Mouse (Mus musculus): ENCODE data around the gene Gpr19. TPM values are rescaled to one million over a fixed set of nuclear protein-coding genes. Genes with fewer than 3 reads are reported as not detected.

Gene Gpr19
- polyA plus RNA-seq, 1 experiment, result 16.6 TPM

DNA sequence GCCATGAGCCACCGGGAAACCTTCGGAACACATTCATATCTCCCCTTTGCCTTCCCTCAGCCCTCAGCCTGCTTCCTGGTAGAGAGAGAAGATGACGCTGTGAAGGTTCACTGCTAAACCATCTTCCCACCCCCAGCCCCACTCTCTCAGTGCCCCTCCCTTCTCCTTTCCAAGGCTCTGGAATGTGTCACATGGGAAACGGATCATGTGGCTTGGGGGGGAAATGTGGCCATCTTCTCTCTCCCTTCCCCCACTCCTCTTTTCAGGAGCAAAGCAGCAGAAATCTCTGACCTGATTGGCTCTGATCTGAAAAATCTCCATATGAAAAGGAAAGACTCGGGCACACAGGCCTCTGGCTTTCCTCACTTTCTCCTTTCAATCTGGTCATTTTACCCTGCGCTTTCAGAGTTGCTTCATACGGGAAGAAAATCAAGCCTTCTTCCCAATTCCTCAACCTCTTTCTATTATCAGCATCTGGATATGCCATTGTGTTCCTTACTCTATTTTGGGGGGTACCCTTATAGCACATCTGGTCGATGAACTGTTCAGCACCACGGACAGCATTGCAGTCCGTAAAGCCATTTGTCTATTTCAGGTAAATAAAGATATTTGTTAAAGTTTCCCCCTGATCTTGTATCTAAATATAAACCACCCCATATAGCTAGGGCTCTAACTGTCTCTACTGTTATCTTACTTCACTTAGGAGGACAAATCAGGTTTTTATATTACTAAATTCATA is 10.5 kb downstream of the Gpr19 start:
- H3K27ac ChIP-seq (ENCODE audit: control insufficient read depth, insufficient read depth, low read depth, low read length, poor library complexity), result no peak overlapping the region
- H3K4me1 ChIP-seq (ENCODE audit: control insufficient read depth, insufficient read depth, low read length), result no peaks in the 10 kb centered on the region
- WGBS, result 60% methylated on average over 10 of the region's 10 CpGs
- no peak overlapping the region for H3K4me3 ChIP-seq (replicated peaks; ENCODE audit: control insufficient read depth, low read depth, low read length)
- no peak for TF ChIP-seq CTCF (IDR thresholded peaks at IDR 0.05; ENCODE audit: control insufficient read depth, insufficient read depth, low read length)
- TF ChIP-seq POLR2A (IDR thresholded peaks at IDR 0.05; ENCODE audit: borderline replicate concordance, control insufficient read depth, low read depth, low read length), result no peak

DNA sequence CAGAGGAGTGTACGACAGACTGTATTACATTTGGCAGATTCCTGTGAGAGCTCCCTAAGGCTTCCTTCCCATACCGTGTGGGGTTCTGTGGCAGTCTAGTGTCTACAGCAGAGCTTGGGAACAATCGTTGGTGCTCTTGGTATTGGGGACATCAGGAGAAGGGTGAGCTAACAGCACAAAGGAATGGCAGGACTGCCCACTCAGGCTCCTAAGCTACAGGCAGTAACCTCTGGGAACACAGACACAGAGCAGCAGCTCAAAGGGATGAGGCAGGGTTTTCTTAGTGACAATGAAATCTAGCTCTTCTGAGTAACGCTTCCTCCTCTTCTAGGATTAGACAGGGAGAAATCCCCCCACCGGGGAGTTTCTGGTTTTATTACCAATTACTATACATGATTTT is 11.4 kb downstream of the Gpr19 start:
- WGBS, result 71% methylated on average over 5 of the region's 5 CpGs
- H3K4me3 ChIP-seq (replicated peaks; ENCODE audit: control insufficient read depth, low read depth, low read length), result no peak overlapping the region
- no peaks in the 10 kb centered on the region for H3K4me1 ChIP-seq (ENCODE audit: control insufficient read depth, insufficient read depth, low read length)
- no peak for TF ChIP-seq POLR2A (IDR thresholded peaks at IDR 0.05; ENCODE audit: borderline replicate concordance, control insufficient read depth, low read depth, low read length)
- TF ChIP-seq CTCF (IDR thresholded peaks at IDR 0.05; ENCODE audit: control insufficient read depth, insufficient read depth, low read length), result no peak
- no peak overlapping the region for H3K27ac ChIP-seq (ENCODE audit: control insufficient read depth, insufficient read depth, low read depth, low read length, poor library complexity)

DNA sequence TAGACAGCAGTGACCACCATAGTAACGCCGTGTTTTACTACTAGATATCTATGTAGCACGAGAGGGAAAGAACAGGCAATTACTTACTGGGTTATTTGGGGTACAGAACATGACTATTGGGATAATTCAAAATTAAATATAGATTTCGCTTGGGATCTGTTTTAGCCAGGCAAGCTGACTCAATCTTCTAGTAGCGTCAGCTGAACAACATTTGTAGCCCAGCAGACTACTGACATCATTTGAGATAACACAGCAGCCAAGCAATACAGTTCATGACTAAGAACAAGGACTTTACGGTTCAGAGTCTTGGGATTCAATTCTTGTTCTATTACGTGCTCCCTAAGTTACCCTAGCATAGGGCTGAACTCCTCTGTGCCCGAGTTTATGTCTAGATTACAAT is 11.9 kb downstream of the Gpr19 start:
- 89% methylated on average over 8 of the region's 8 CpGs for WGBS
- Histone ChIP-seq H3K4me1 (ENCODE audit: control insufficient read depth, insufficient read depth, low read length) (no peaks in the 10 kb centered on the region), H3K27ac (ENCODE audit: control insufficient read depth, insufficient read depth, low read depth, low read length, poor library complexity) (no peak overlapping the region), H3K4me3 (replicated peaks; ENCODE audit: control insufficient read depth, low read depth, low read length) (no peak overlapping the region)
- TF ChIP-seq CTCF (IDR thresholded peaks at IDR 0.05; ENCODE audit: control insufficient read depth, insufficient read depth, low read length) (no peak), POLR2A (IDR thresholded peaks at IDR 0.05; ENCODE audit: borderline replicate concordance, control insufficient read depth, low read depth, low read length) (no peak)

GRCm38 (mm10) chr6:134885515-134885914 is 12.9 kb downstream of the Gpr19 start:
- Histone ChIP-seq H3K27ac (ENCODE audit: control insufficient read depth, insufficient read depth, low read depth, low read length, poor library complexity) (no peak overlapping the region), H3K4me1 (ENCODE audit: control insufficient read depth, insufficient read depth, low read length) (no peaks in the 10 kb centered on the region), H3K4me3 (replicated peaks; ENCODE audit: control insufficient read depth, low read depth, low read length) (no peak overlapping the region)
- TF ChIP-seq POLR2A (IDR thresholded peaks at IDR 0.05; ENCODE audit: borderline replicate concordance, control insufficient read depth, low read depth, low read length), result no peak
- no peak for TF ChIP-seq CTCF (IDR thresholded peaks at IDR 0.05; ENCODE audit: control insufficient read depth, insufficient read depth, low read length)
- 88% methylated on average over 2 of the region's 2 CpGs for WGBS

GRCm38 (mm10) chr6:134883661-134884060 is 14.7 kb downstream of the Gpr19 start:
- no peaks in the 10 kb centered on the region for H3K4me1 ChIP-seq (ENCODE audit: control insufficient read depth, insufficient read depth, low read length)
- H3K27ac ChIP-seq (ENCODE audit: control insufficient read depth, insufficient read depth, low read depth, low read length, poor library complexity), result no peak overlapping the region
- TF ChIP-seq CTCF (IDR thresholded peaks at IDR 0.05; ENCODE audit: control insufficient read depth, insufficient read depth, low read length) (no peak), POLR2A (IDR thresholded peaks at IDR 0.05; ENCODE audit: borderline replicate concordance, control insufficient read depth, low read depth, low read length) (no peak)
- H3K4me3 ChIP-seq (replicated peaks; ENCODE audit: control insufficient read depth, low read depth, low read length), result no peak overlapping the region
- 76% methylated on average over 4 of the region's 4 CpGs for WGBS

DNA sequence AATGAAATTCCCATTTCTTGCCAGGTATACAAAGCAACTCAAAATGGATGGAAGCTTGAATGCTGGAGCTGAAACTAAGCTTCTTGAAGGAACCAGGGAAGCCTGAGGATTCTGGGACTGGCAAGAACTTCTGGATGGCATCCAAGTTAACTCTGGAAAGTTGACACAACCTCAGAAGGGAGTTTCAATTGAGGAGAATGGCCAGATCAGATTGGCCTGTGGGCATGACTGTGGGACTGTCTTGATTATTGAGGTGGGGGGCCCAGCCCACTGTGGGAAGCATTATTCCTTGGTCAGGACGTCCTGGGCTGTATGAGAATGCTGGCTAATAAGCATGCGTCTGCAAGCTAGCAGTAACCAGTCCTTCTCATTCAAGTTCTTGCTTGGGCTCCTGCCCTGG is 18.3 kb downstream of the Gpr19 start:
- no peak overlapping the region for H3K27ac ChIP-seq (ENCODE audit: control insufficient read depth, insufficient read depth, low read depth, low read length, poor library complexity)
- TF ChIP-seq POLR2A (IDR thresholded peaks at IDR 0.05; ENCODE audit: borderline replicate concordance, control insufficient read depth, low read depth, low read length) (no peak), CTCF (IDR thresholded peaks at IDR 0.05; ENCODE audit: control insufficient read depth, insufficient read depth, low read length) (no peak)
- WGBS, result 88% methylated on average over 2 of the region's 2 CpGs
- H3K4me3 ChIP-seq (replicated peaks; ENCODE audit: control insufficient read depth, low read depth, low read length), result no peak overlapping the region
- no peaks in the 10 kb centered on the region for H3K4me1 ChIP-seq (ENCODE audit: control insufficient read depth, insufficient read depth, low read length)

- 60% methylated on average over 5 of the region's 5 CpGs for WGBS
- TF ChIP-seq POLR2A (IDR thresholded peaks at IDR 0.05; ENCODE audit: borderline replicate concordance, control insufficient read depth, low read depth, low read length), result no peak
- no peak for TF ChIP-seq CTCF (IDR thresholded peaks at IDR 0.05; ENCODE audit: control insufficient read depth, insufficient read depth, low read length)
- no peak overlapping the region for H3K4me3 ChIP-seq (replicated peaks; ENCODE audit: control insufficient read depth, low read depth, low read length)
- no peak overlapping the region for H3K27ac ChIP-seq (ENCODE audit: control insufficient read depth, insufficient read depth, low read depth, low read length, poor library complexity)
- no peaks in the 10 kb centered on the region for H3K4me1 ChIP-seq (ENCODE audit: control insufficient read depth, insufficient read depth, low read length)
Observed at GRCm38 (mm10) chr6:134879556-134879955, 18.8 kb downstream of the Gpr19 start.

GRCm38 (mm10) chr6:134877892-134878291 is 20.5 kb downstream of the Gpr19 start:
- TF ChIP-seq POLR2A (IDR thresholded peaks at IDR 0.05; ENCODE audit: borderline replicate concordance, control insufficient read depth, low read depth, low read length) (no peak), CTCF (IDR thresholded peaks at IDR 0.05; ENCODE audit: control insufficient read depth, insufficient read depth, low read length) (no peak)
- WGBS, result 68% methylated on average over 1 of the region's 1 CpGs
- Histone ChIP-seq H3K27ac (ENCODE audit: control insufficient read depth, insufficient read depth, low read depth, low read length, poor library complexity) (no peak overlapping the region), H3K4me1 (ENCODE audit: control insufficient read depth, insufficient read depth, low read length) (no peaks in the 10 kb centered on the region), H3K4me3 (replicated peaks; ENCODE audit: control insufficient read depth, low read depth, low read length) (no peak overlapping the region)

GRCm38 (mm10) chr6:134877276-134877675 is 21.1 kb downstream of the Gpr19 start:
- H3K27ac ChIP-seq (ENCODE audit: control insufficient read depth, insufficient read depth, low read depth, low read length, poor library complexity), result no peak overlapping the region
- WGBS, result 87% methylated on average over 4 of the region's 4 CpGs
- H3K4me1 ChIP-seq (ENCODE audit: control insufficient read depth, insufficient read depth, low read length), result no peaks in the 10 kb centered on the region
- TF ChIP-seq POLR2A (IDR thresholded peaks at IDR 0.05; ENCODE audit: borderline replicate concordance, control insufficient read depth, low read depth, low read length) (no peak), CTCF (IDR thresholded peaks at IDR 0.05; ENCODE audit: control insufficient read depth, insufficient read depth, low read length) (no peak)
- H3K4me3 ChIP-seq (replicated peaks; ENCODE audit: control insufficient read depth, low read depth, low read length), result no peak overlapping the region

All from bone marrow, adult 2 months (tissue).